Mouse (Mus musculus) bone marrow, adult 2 months (tissue): ENCODE results near the gene Dennd5b. TPM values are rescaled to one million over a fixed set of nuclear protein-coding genes. Genes with fewer than 3 reads are reported as not detected.
A peak's percentile ranks its signal among the peaks of the same experiment; 100 is the strongest.
"Not testable (repeated sequence)": the region's sequence is repeated elsewhere in the genome, so short reads cannot be mapped to it uniquely, and the experiment has no call there.

Experiments used
- H3K27ac ChIP-seq: fragments of 200-500 bp; 2 replicates; pipeline ENCODE4 v1.5.1; 2012; ENCODE audit warnings: low read depth, mild to moderate bottlenecking, control low read depth, inconsistent platforms, low read length; ENCODE audit not compliant: control insufficient read depth, poor library complexity, insufficient read depth
- H3K4me1 ChIP-seq: fragments of 200-500 bp; 2 replicates; pipeline ENCODE4 v1.6.1; 2011; ENCODE audit warnings: low read length; ENCODE audit not compliant: control insufficient read depth, insufficient read depth
- H3K4me3 ChIP-seq: fragments of 200-500 bp; replicated peaks from 2 replicates; pipeline ENCODE3; 2011; ENCODE audit warnings: mild to moderate bottlenecking, low read depth, low read length, control low read depth; ENCODE audit not compliant: control insufficient read depth
- CTCF ChIP-seq: fragments of 200-500 bp; IDR thresholded peaks from 2 replicates; pipeline ENCODE4 v1.5.1; 2011; ENCODE audit warnings: low read length, control low read depth; ENCODE audit not compliant: control insufficient read depth, insufficient read depth
- POLR2A ChIP-seq: fragments of 200-500 bp; IDR thresholded peaks from 2 replicates; pipeline ENCODE4 v1.6.1; 2011; ENCODE audit warnings: low read depth, mild to moderate bottlenecking, control low read depth, low read length, borderline replicate concordance; ENCODE audit not compliant: control insufficient read depth
- WGBS: fragments of 180-500 bp; shearing (Covaris S2); methylation state at CpG from one replicate; pipeline ENCODE4 v1.1.7; 2018; 5-methylcytosine and 5-hydroxymethylcytosine counted together
- polyA plus RNA-seq: library from polyadenylated mRNA; stranded (reverse); fragments of >200 nt; gene quantifications from 2 replicates; pipeline ENCODE4 v1.2.4, GENCODE M21; 2011; ENCODE audit warnings: low replicate concordance; ENCODE audit not compliant: missing spikeins, insufficient read depth, insufficient read length

Dennd5b gene
- polyA plus RNA-seq, 1 experiment = 3.0 TPM

DNA sequence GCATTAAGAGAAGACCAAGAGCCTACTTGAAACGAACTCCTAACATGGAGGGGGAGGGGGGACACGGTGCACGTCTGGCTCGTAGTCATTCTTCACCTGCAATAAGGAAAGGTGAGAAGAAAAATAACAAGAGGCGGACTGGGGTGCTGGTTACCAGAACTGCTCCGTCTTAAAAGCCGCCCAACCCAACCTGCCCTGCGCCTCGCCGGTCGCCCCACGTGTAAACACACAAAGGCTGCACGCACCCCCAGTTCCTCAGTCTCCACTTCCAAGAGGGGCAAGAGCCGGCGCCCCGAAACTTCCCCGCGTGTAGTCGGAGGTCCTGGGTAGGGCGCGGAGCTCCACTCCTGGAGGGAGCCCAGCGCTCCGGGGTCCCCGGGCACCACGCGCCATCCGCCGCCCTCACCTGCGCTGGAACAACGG is 157.1 kb downstream of the Dennd5b start:
- WGBS = under 1% methylated on average over 30 of the region's 30 CpGs
- Histone ChIP-seq H3K27ac (peak overlapping the region; percentile 46; the same call in 1 of the 2 replicates), H3K4me3 (peak overlapping the region; percentile 96), H3K4me1 (no peaks in the 10 kb centered on the region; the same call in 1 of the 2 replicates)
- TF ChIP-seq CTCF (no peak), POLR2A (no peak)

DNA sequence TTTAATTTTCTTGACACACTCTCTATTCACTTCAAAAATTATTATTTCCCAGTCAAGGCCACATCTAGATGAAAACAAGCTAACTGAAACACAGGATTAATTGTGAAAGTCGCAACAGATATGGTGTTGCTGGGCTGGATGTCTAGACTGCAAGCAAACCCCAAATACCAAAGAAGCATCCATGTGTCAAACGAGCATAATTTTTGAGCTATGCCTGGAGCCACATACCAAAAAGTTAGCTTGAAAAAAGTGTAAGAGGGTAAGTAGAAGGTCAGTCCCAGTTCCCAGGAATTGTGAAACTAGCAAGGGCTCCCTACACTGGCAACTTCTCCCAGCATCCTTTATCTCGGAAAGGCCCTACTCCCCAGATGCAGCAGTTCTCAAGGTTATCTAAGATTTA is 157.8 kb downstream of the Dennd5b start:
- 33% methylated on average over 3 of the region's 3 CpGs for WGBS
- no peak overlapping the region for H3K4me3 ChIP-seq
- H3K27ac ChIP-seq = no peak overlapping the region
- no peak for TF ChIP-seq POLR2A
- no peak for TF ChIP-seq CTCF
- H3K4me1 ChIP-seq = no peaks in the 10 kb centered on the region; the same call in 1 of the 2 replicates

DNA sequence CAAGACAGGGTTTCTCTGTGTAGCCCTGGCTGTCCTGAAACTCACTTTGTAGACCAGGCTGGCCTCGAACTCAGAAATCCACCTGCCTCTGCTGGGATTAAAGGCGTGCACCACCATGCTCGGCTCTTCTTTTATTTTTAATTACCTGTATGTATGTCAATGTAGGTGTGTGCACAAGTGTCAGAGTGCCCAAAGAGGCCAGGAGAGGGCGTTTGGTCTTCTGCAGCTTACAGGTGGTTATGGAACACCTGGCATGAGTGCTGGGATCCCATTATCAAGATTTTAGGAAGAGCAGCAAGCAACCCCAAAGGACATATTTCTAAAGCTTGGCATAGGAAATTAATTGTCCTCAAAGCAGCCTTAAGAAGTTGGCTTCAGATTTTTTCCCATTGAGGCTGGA is 159.1 kb downstream of the Dennd5b start:
- WGBS = 87% methylated on average over 4 of the region's 4 CpGs
- Histone ChIP-seq H3K27ac (no peak overlapping the region), H3K4me1 (no peaks in the 10 kb centered on the region; the same call in 1 of the 2 replicates), H3K4me3 (no peak overlapping the region)
- TF ChIP-seq POLR2A = no peak
- no peak for TF ChIP-seq CTCF

DNA sequence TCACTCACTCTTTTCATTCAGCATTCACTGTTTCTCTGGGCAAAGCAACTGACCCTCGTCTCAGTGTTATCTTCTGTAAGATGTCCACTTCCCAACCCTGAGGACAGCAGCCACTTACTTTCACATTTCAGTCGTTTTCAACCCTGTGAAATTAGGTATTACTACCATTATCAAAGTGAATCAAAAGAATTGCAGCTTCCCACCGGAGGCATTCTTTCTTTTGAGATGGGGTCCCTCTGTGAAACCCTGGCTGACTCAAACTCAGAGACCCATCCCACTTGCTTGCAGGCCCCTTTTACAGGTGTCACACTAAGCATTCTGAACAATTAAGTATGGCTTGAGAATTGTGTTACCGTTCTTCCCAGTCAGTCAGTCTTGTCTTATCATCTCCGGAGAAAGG is 159.6 kb downstream of the Dennd5b start:
- H3K4me3 ChIP-seq = no peak overlapping the region
- H3K27ac ChIP-seq = no peak overlapping the region
- 78% methylated on average over 5 of the region's 5 CpGs for WGBS
- no peaks in the 10 kb centered on the region; the same call in 1 of the 2 replicates for H3K4me1 ChIP-seq
- TF ChIP-seq POLR2A = no peak
- no peak for TF ChIP-seq CTCF

DNA sequence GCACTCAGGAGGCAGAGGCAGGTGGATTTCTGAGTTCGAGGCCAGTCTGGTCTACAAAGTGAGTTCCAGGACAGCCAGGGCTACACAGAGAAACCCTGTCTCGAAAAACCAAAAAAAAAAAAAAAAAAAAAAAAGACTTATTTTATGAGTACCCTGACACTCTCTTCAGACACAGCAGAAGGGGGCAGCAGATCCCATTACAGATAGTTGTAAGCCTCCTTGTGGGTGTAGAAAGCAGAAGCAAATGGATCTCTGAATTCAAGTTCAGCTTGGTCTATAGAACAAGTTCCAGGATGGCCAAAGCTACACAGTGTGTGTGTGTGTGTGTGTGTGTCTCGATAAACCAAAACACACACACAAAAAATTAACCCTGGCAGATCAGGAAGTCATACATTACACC is 161.1 kb downstream of the Dennd5b start:
- WGBS = 38% methylated on average over 2 of the region's 3 CpGs
- not testable (repeated sequence) for H3K4me3 ChIP-seq, H3K27ac ChIP-seq, H3K4me1 ChIP-seq

Other genes with a start within 250 kb of the Dennd5b start
- 9.6 and 16.0 TPM in 2 replicates for gene Caprin2, start 205.4 kb downstream of the Dennd5b start, polyA plus RNA-seq
- 22.2 and 39.9 TPM in 2 replicates for gene Sinhcaf, start 155.2 kb downstream of the Dennd5b start, polyA plus RNA-seq
- not detected in 2 replicates for gene Gm10203, start 28.5 kb upstream of the Dennd5b start, polyA plus RNA-seq
- gene Etfbkmt, start 38.2 kb upstream of the Dennd5b start, polyA plus RNA-seq = 3.8 and 6.2 TPM in 2 replicates
- gene Amn1, start 87.0 kb upstream of the Dennd5b start, polyA plus RNA-seq = 2.6 and 4.0 TPM in 2 replicates
- 17.1 and 34.0 TPM in 2 replicates for gene Resf1, start 207.7 kb upstream of the Dennd5b start, polyA plus RNA-seq